Mouse (Mus musculus): ENCODE measurements around the gene C1ra.

GRCm38 (mm10) chr6:124481571-124481970, 30.6 kb upstream of the C1ra start:
- peak; percentile 73 for TF ChIP-seq CTCF (IDR thresholded peaks at IDR 0.05)
- TF ChIP-seq EP300 (IDR thresholded peaks at IDR 0.05): no peak

All from lung, postnatal 0 days (tissue).